Mouse (Mus musculus) midbrain, embryonic 11.5 days (tissue): ENCODE data around the gene Tenm4. TPM values are rescaled to one million over a fixed set of nuclear protein-coding genes. Genes with fewer than 3 reads are reported as not detected.

ENCODE experiments used
- ATAC-seq: fragments of 200-750 bp; cut with Nextera tagmentation; 2 replicates; pipeline ENCODE4 v1.8.0; 2017; ENCODE audit warnings: moderate TSS enrichment, moderate library complexity; ENCODE audit not compliant: low FRiP score
- DNase-seq: peaks from one replicate; pipeline ENCODE4 v3.0.0; 2015; ENCODE audit warnings: low spot score; ENCODE audit errors: missing footprints
- H3K27ac ChIP-seq: fragments of 300-500 bp; sonication (generic); 2 replicates; pipeline ENCODE4 v1.5.1; 2014; ENCODE audit warnings: low read depth, low read length
- H3K27me3 ChIP-seq: fragments of 300-500 bp; sonication (generic); 2 replicates; pipeline ENCODE4 v1.6.1; 2014; ENCODE audit warnings: mild to moderate bottlenecking, low read length, moderate library complexity, mixed read lengths; ENCODE audit not compliant: control insufficient read depth, insufficient read depth
- H3K36me3 ChIP-seq: fragments of 300-500 bp; sonication (generic); 2 replicates; pipeline ENCODE4 v1.6.1; 2014; ENCODE audit warnings: mild to moderate bottlenecking, low read length, moderate library complexity, mixed read lengths; ENCODE audit not compliant: control insufficient read depth, insufficient read depth
- H3K4me1 ChIP-seq: fragments of 300-500 bp; sonication (generic); 2 replicates; pipeline ENCODE4 v1.6.1; 2014; ENCODE audit warnings: low read length; ENCODE audit not compliant: control insufficient read depth, insufficient read depth
- H3K4me2 ChIP-seq: fragments of 300-500 bp; sonication (generic); 2 replicates; pipeline ENCODE4 v1.6.1; 2014; ENCODE audit warnings: mild to moderate bottlenecking, moderate library complexity
- H3K4me3 ChIP-seq: fragments of 300-500 bp; sonication (generic); 2 replicates; pipeline ENCODE4 v1.5.1; 2014; ENCODE audit warnings: low read depth, low read length
- H3K9ac ChIP-seq: fragments of 300-500 bp; sonication (generic); 2 replicates; pipeline ENCODE4 v1.6.1; 2014; ENCODE audit warnings: low read length
- H3K9me3 ChIP-seq: fragments of 300-500 bp; sonication (generic); 2 replicates; pipeline ENCODE4 v1.6.1; 2016; ENCODE audit warnings: low read length; ENCODE audit not compliant: control insufficient read depth
- WGBS: fragments of 180-500 bp; shearing (Covaris S2); extraction: QIAGEN DNeasy Blood & Tissue Kit; methylation state at CpG from one replicate; pipeline ENCODE4 v1.1.7; 2014; 5-methylcytosine and 5-hydroxymethylcytosine counted together
- polyA plus RNA-seq: library from polyadenylated mRNA; unstranded; fragments of >200 nt; fragmentation: Nextera tagmentation; extraction: Ambion mirVana; gene quantifications from 2 replicates; pipeline ENCODE4 v1.2.1, GENCODE M21; 2014

The Tenm4 gene
- polyA plus RNA-seq, 1 experiment from 2014 or later = 24.8 TPM

GRCm38 (mm10) chr7:96688141-96688540 lies 517.1 kb downstream of the Tenm4 start:
- no peak overlapping the region for H3K27ac ChIP-seq
- H3K9me3 ChIP-seq = no peaks in the 10 kb centered on the region
- H3K4me3 ChIP-seq = no peak overlapping the region
- no peaks in the 10 kb centered on the region for H3K4me1 ChIP-seq
- 83% methylated on average over 3 of the region's 3 CpGs for WGBS
- H3K27me3 ChIP-seq = no peaks in the 10 kb centered on the region; the same call in 1 of the 2 replicates
- no peak overlapping the region for H3K4me2 ChIP-seq
- DNase-seq (no peak), ATAC-seq (no peak)
- H3K36me3 ChIP-seq = no peaks in the 10 kb centered on the region
- no peak overlapping the region for H3K9ac ChIP-seq

GRCm38 (mm10) chr7:96701097-96701845 lies 530.2 kb downstream of the Tenm4 start:
- DNase-seq (no peak), ATAC-seq (no peak)
- Histone ChIP-seq H3K27ac (no peak overlapping the region), H3K27me3 (no peaks in the 10 kb centered on the region; the same call in 1 of the 2 replicates), H3K4me3 (no peak overlapping the region), H3K9me3 (no peaks in the 10 kb centered on the region), H3K36me3 (no peaks in the 10 kb centered on the region; the same call in 1 of the 2 replicates), H3K4me1 (0 out of 2 replicates have a peak, but pooled peaks cover 2% of the 10 kb centered on the region), H3K4me2 (no peak overlapping the region), H3K9ac (no peak overlapping the region)
- 90% methylated on average over 8 of the region's 8 CpGs for WGBS

GRCm38 (mm10) chr7:96703958-96704357 lies 532.9 kb downstream of the Tenm4 start:
- no peak overlapping the region for H3K4me3 ChIP-seq
- ATAC-seq (no peak), DNase-seq (no peak)
- no peak overlapping the region for H3K27ac ChIP-seq
- 86% methylated on average over 16 of the region's 16 CpGs for WGBS
- H3K4me1 ChIP-seq = 0 out of 2 replicates have a peak, but pooled peaks cover 2% of the 10 kb centered on the region
- H3K36me3 ChIP-seq = no peaks in the 10 kb centered on the region; the same call in 1 of the 2 replicates
- H3K4me2 ChIP-seq = no peak overlapping the region
- H3K27me3 ChIP-seq = no peaks in the 10 kb centered on the region; the same call in 1 of the 2 replicates
- no peak overlapping the region for H3K9ac ChIP-seq
- no peaks in the 10 kb centered on the region for H3K9me3 ChIP-seq

GRCm38 (mm10) chr7:96705307-96706129 lies 534.5 kb downstream of the Tenm4 start:
- Histone ChIP-seq H3K4me1 (no peaks in the 10 kb centered on the region), H3K4me3 (no peak overlapping the region), H3K27me3 (no peaks in the 10 kb centered on the region; the same call in 1 of the 2 replicates), H3K4me2 (no peak overlapping the region), H3K9ac (no peak overlapping the region), H3K9me3 (no peaks in the 10 kb centered on the region), H3K27ac (no peak overlapping the region), H3K36me3 (no peaks in the 10 kb centered on the region; the same call in 1 of the 2 replicates)
- no peak for DNase-seq
- WGBS = 89% methylated on average over 8 of the region's 8 CpGs
- ATAC-seq = no peak

- ATAC-seq = no peak
- no peaks in the 10 kb centered on the region for H3K4me1 ChIP-seq
- DNase-seq = no peak
- H3K4me2 ChIP-seq = no peak overlapping the region
- H3K9me3 ChIP-seq = no peaks in the 10 kb centered on the region
- no peak overlapping the region for H3K27ac ChIP-seq
- no peaks in the 10 kb centered on the region; the same call in 1 of the 2 replicates for H3K36me3 ChIP-seq
- no peak overlapping the region for H3K4me3 ChIP-seq
- H3K9ac ChIP-seq = no peak overlapping the region
- WGBS = 90% methylated on average over 7 of the region's 7 CpGs
- H3K27me3 ChIP-seq = no peaks in the 10 kb centered on the region; the same call in 1 of the 2 replicates
Measured at GRCm38 (mm10) chr7:96706531-96706930, 535.5 kb downstream of the Tenm4 start.

GRCm38 (mm10) chr7:96707112-96707511 lies 536.1 kb downstream of the Tenm4 start:
- Histone ChIP-seq H3K9ac (no peak overlapping the region), H3K4me2 (no peak overlapping the region), H3K27ac (no peak overlapping the region), H3K4me1 (no peaks in the 10 kb centered on the region), H3K36me3 (no peaks in the 10 kb centered on the region; the same call in 1 of the 2 replicates), H3K4me3 (no peak overlapping the region), H3K27me3 (no peaks in the 10 kb centered on the region; the same call in 1 of the 2 replicates), H3K9me3 (no peaks in the 10 kb centered on the region)
- DNase-seq (no peak), ATAC-seq (no peak)
- WGBS = 92% methylated on average over 2 of the region's 2 CpGs

GRCm38 (mm10) chr7:96708071-96708470 lies 537.0 kb downstream of the Tenm4 start:
- WGBS = 88% methylated on average over 5 of the region's 5 CpGs
- Histone ChIP-seq H3K9ac (no peak overlapping the region), H3K9me3 (no peaks in the 10 kb centered on the region), H3K27ac (no peak overlapping the region), H3K36me3 (no peaks in the 10 kb centered on the region; the same call in 1 of the 2 replicates), H3K27me3 (no peaks in the 10 kb centered on the region; the same call in 1 of the 2 replicates), H3K4me3 (no peak overlapping the region), H3K4me1 (no peaks in the 10 kb centered on the region), H3K4me2 (no peak overlapping the region)
- DNase-seq = no peak
- no peak for ATAC-seq

- Histone ChIP-seq H3K27ac (no peak overlapping the region), H3K4me2 (no peak overlapping the region), H3K4me3 (no peak overlapping the region), H3K4me1 (no peaks in the 10 kb centered on the region), H3K9me3 (no peaks in the 10 kb centered on the region), H3K36me3 (no peaks in the 10 kb centered on the region; the same call in 1 of the 2 replicates), H3K9ac (no peak overlapping the region), H3K27me3 (no peaks in the 10 kb centered on the region; the same call in 1 of the 2 replicates)
- 88% methylated on average over 5 of the region's 5 CpGs for WGBS
- ATAC-seq = no peak
- DNase-seq = no peak
Measured at GRCm38 (mm10) chr7:96708561-96708960, 537.5 kb downstream of the Tenm4 start.

- Histone ChIP-seq H3K36me3 (no peaks in the 10 kb centered on the region; the same call in 1 of the 2 replicates), H3K4me1 (no peaks in the 10 kb centered on the region), H3K4me2 (no peak overlapping the region), H3K9me3 (no peaks in the 10 kb centered on the region), H3K4me3 (no peak overlapping the region), H3K9ac (no peak overlapping the region), H3K27ac (no peak overlapping the region), H3K27me3 (no peaks in the 10 kb centered on the region; the same call in 1 of the 2 replicates)
- no peak for DNase-seq
- WGBS = 96% methylated on average over 8 of the region's 8 CpGs
- ATAC-seq = no peak
Measured at GRCm38 (mm10) chr7:96708968-96709367, 537.9 kb downstream of the Tenm4 start.
